Mouse (Mus musculus): ENCODE measurements at regions not wholly inside any gene's neighbourhood (a gene's known extent, or its start where the extent isn't known, plus 50 kb on each side); places are given as distances from the start of the nearest gene placed in this dataset.

GRCm38 (mm10) chr14:8985086-8985793 lies 319.2 kb upstream of the 4930452B06Rik start:
- DNase-seq (ENCODE audit: low spot score in 2 of 2): no peak
- intact Hi-C loops (cut with DNase I): loop anchor here (10.0 kb wide), 1 partner anchor 80 kb away; no protein-coding TSS in a partner anchor

- intact Hi-C loops (cut with DNase I): no loop called here
- DNase-seq (ENCODE audit: low spot score in 2 of 2): no peak
Observed at GRCm38 (mm10) chr14:8961554-8961953, 295.5 kb upstream of the 4930452B06Rik start.

- intact Hi-C loops (cut with DNase I): no loop called here
- no peak for DNase-seq (ENCODE audit: low spot score in 2 of 2)
Observed at GRCm38 (mm10) chr14:8952853-8953397, 286.9 kb upstream of the 4930452B06Rik start.

GRCm38 (mm10) chr14:8948751-8949150 lies 282.7 kb upstream of the 4930452B06Rik start:
- DNase-seq (ENCODE audit: low spot score in 2 of 2): no peak
- intact Hi-C loops (cut with DNase I): no loop called here

GRCm38 (mm10) chr14:8946851-8947625 lies 281.0 kb upstream of the 4930452B06Rik start:
- no peak for DNase-seq (ENCODE audit: low spot score in 2 of 2)
- intact Hi-C loops (cut with DNase I): no loop called here

- peak; percentile 58 to 78 for DNase-seq (ENCODE audit: low spot score in 2 of 2)
- intact Hi-C loops (cut with DNase I): no loop called here
Observed at GRCm38 (mm10) chr14:8935121-8935520, 269.1 kb upstream of the 4930452B06Rik start.
